Mouse (Mus musculus): ENCODE measurements around the gene Appl2.

DNA sequence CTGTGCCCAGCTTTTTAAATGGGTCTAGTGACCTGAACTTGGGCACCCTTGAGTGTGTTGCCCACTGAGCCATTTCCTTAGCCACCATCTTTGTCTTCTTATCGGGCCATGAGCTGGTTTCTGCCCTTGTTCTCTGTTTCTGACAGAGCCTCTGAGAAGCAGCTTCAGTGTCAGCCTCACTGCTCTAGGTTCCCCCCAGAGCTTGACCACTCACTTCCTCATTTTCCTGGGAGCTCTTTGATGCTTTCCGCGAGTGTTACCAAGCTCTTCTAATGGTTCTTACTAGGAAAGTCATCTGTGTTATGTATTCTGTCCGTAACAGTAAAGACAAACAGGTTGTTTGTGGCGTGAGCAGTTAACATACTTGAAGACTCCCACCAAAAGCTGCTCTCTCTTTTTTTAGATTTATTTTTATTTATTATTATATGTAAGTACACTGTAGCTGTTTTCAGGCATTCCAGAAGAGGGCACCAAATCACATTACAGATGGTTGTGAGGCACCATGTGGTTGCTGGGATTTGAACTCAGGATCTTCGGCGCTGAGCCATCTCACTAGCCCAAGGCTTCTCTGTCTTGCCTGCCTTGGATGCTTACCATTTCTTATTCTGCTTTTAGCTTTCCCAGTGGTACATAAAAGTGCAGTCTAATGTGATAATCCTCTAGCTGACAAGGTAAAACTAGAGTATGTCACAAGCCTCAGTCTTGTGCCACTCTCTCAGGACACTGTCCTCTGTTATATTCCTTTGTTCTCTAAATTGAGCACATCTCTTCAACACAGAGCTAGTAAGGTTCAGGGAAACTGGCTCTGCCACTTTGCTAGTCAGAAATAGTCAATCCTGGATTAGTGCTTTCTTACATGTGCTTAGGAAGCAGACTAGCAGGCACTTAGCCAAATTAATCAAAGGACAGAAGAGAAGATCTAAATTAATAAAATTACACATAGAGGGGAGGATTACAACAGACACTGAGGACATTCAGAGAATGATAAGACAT, 82.8 kb downstream of the Appl2 start:
- TF ChIP-seq CTCF (IDR thresholded peaks at IDR 0.05; ENCODE audit: low read depth, low read length), result no peak; the same call in 1 of the 2 replicates
- no peak for TF ChIP-seq POLR2A (IDR thresholded peaks at IDR 0.05; ENCODE audit: borderline replicate concordance, low read depth, low read length)
